Mouse (Mus musculus): ENCODE results near the gene Gm47959.

GRCm38 (mm10) chr1:83015329-83015879, 15.1 kb downstream of the Gm47959 start:
- TF ChIP-seq POLR2A (IDR thresholded peaks at IDR 0.05; ENCODE audit: extremely low read depth, insufficient read depth, low read length) (no peak), CTCF (IDR thresholded peaks at IDR 0.05; ENCODE audit: extremely low read depth, insufficient read depth, low read length) (no peak)
